Mouse (Mus musculus) cortical plate, adult 2 months (tissue): ENCODE results near the gene Taf6l. TPM values are rescaled to one million over a fixed set of nuclear protein-coding genes. Genes with fewer than 3 reads are reported as not detected.

Experiments
- H3K27ac ChIP-seq: fragments of 200-500 bp; 2 replicates; pipeline ENCODE4 v1.5.1; 2012; ENCODE audit warnings: low read length, control low read depth, inconsistent platforms; ENCODE audit not compliant: insufficient read depth
- H3K4me1 ChIP-seq: fragments of 200-500 bp; 2 replicates; pipeline ENCODE4 v1.6.1; 2011; ENCODE audit warnings: low read length; ENCODE audit not compliant: control insufficient read depth, insufficient read depth
- H3K4me3 ChIP-seq: fragments of 200-500 bp; 2 replicates; pipeline ENCODE4 v1.5.1; 2011; ENCODE audit warnings: mild to moderate bottlenecking, low read length, control low read depth; ENCODE audit not compliant: insufficient read depth
- CTCF ChIP-seq: fragments of 200-500 bp; IDR thresholded peaks from 2 replicates; pipeline ENCODE4 v1.5.1; 2011; ENCODE audit warnings: mild to moderate bottlenecking, control low read depth, low read length; ENCODE audit not compliant: insufficient read depth; ENCODE audit errors: extremely low read depth
- POLR2A ChIP-seq: fragments of 200-500 bp; IDR thresholded peaks from 2 replicates; pipeline ENCODE4 v1.6.1; 2011; ENCODE audit warnings: mild to moderate bottlenecking, low read length, control low read depth; ENCODE audit not compliant: insufficient read depth; ENCODE audit errors: extremely low read depth
- polyA plus RNA-seq: library from polyadenylated mRNA; depleted of rRNA; stranded (reverse); fragments of >200 nt; gene quantifications from 2 replicates; pipeline ENCODE4 v1.2.3, GENCODE M21; 2012

The Taf6l gene
- polyA plus RNA-seq, 1 experiment = 15.5 TPM

- TF ChIP-seq CTCF (no peak), POLR2A (peak; percentile 94)
- peaks cover 3% of the 10 kb centered on the region; the same call in 1 of the 2 replicates for H3K4me1 ChIP-seq
- peak within 1 kb of the TSS; percentile 97 for H3K27ac ChIP-seq
- H3K4me3 ChIP-seq = peak within 1 kb of the TSS; percentile 68
Observed at GRCm38 (mm10) chr19:8818801-8819595, 32.8 kb upstream of the Taf6l start, which contains the start of gene Ttc9c. Gene Ttc9c, minus strand, starts transcription at chr19:8819333.

DNA sequence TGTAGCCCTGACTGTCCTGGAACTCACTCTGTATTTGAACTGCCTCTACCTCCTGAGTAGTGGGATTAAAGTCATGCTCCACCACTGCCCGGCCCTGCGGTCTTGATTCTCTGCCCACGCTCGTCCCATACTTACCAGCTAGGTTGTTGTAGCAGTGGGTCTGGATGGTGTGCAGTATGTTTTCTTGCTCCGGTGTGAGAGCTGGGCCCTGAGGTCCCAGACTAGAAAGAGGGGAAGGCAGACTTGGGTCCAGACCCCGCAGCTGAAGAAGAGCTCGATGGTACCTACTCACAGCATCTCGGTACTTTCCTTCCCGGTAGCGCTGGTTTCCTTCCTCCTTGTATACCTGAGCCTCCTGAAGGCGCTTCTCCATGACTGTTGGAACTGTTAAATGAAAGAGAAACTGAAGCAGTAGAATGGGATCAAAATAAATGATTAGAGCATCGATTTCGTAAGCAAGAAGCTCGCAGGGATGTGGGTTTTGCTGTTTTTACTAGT is 32.1 kb upstream of the Taf6l start:
- peaks cover 3% of the 10 kb centered on the region; the same call in 1 of the 2 replicates for H3K4me1 ChIP-seq
- no peak for TF ChIP-seq CTCF
- TF ChIP-seq POLR2A = no peak

DNA sequence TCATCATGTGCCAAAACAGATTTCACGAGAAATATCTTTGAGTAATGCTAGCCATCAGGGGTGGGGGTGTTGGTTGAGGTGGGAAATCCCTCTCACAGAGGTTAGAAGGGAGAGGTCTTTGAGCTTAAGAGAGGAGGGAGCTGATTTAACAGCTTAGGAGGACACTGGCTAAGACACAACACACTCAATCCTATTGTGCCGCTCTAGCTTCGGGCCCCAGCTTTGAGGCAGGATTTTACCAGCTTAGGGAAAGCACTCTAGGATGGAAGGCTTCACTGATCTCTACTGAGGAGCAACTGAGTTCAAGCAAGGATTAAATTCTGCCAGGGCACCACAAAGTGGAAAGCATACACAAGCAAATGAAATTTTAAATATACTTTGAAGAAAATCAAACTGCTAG is 30.8 kb upstream of the Taf6l start:
- no peak overlapping the region for H3K4me3 ChIP-seq
- TF ChIP-seq POLR2A (no peak), CTCF (no peak)
- H3K4me1 ChIP-seq = peaks cover 3% of the 10 kb centered on the region; the same call in 1 of the 2 replicates
- H3K27ac ChIP-seq = no peak overlapping the region

More for the DNA sequence above, 32.1 kb upstream of the Taf6l start:
- H3K27ac ChIP-seq = no peak overlapping the region
- H3K4me3 ChIP-seq = peak overlapping the region; percentile 68

- Histone ChIP-seq H3K4me1 (peaks cover 3% of the 10 kb centered on the region; the same call in 1 of the 2 replicates), H3K4me3 (no peak overlapping the region), H3K27ac (no peak overlapping the region)
- peak; percentile 11; the same call in 1 of the 2 replicates for TF ChIP-seq CTCF
- no peak for TF ChIP-seq POLR2A
Observed at GRCm38 (mm10) chr19:8815812-8816211, 29.6 kb upstream of the Taf6l start.

DNA sequence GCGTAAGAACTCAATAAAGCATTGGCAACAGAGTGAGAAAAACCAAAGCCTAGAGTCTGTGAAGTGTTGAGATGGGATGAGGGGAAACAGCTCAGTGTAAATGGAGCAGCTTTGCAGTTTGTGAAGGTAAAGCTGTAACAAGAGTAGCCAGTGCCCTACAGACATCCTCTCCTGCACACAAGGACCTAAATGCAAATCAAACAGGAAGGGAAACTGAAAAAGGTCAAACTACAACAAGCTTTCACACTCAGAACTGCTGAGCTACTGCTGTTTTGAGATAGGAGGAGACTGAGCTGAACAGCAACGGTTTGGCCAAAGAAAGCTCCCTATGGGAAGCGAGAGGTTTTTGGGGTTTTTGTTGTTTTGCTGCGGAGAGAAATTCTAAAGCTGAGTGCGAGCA is 20.6 kb upstream of the Taf6l start:
- Histone ChIP-seq H3K27ac (no peak overlapping the region), H3K4me3 (no peak overlapping the region), H3K4me1 (no peaks in the 10 kb centered on the region)
- TF ChIP-seq CTCF (no peak), POLR2A (no peak)

GRCm38 (mm10) chr19:8803879-8804660 is 17.9 kb upstream of the Taf6l start:
- no peak overlapping the region for H3K27ac ChIP-seq
- no peak for TF ChIP-seq CTCF
- no peak for TF ChIP-seq POLR2A
- no peak overlapping the region for H3K4me3 ChIP-seq

GRCm38 (mm10) chr19:8803204-8803780 is 17.1 kb upstream of the Taf6l start:
- Histone ChIP-seq H3K27ac (no peak overlapping the region), H3K4me3 (no peak overlapping the region; the same call in 1 of the 2 replicates), H3K4me1 (no peaks in the 10 kb centered on the region)
- TF ChIP-seq POLR2A (no peak), CTCF (no peak)

More at GRCm38 (mm10) chr19:8803879-8804660, 17.9 kb upstream of the Taf6l start:
- no peaks in the 10 kb centered on the region for H3K4me1 ChIP-seq

GRCm38 (mm10) chr19:8802130-8802821 is 16.1 kb upstream of the Taf6l start, which contains the start of gene Zbtb3:
Gene Zbtb3, plus strand, starts transcription at chr19:8802555.
- no peaks in the 10 kb centered on the region; the same call in 1 of the 2 replicates for H3K4me1 ChIP-seq
- peak within 1 kb of the TSS; percentile 47 for H3K4me3 ChIP-seq
- peak; percentile 73 for TF ChIP-seq POLR2A
- no peak for TF ChIP-seq CTCF
- no peak within 1 kb of the TSS for H3K27ac ChIP-seq
